Mouse (Mus musculus): ENCODE data around the gene Mxi1. TPM values are rescaled to one million over a fixed set of nuclear protein-coding genes. Genes with fewer than 3 reads are reported as not detected.

The Mxi1 gene
- total RNA-seq, 1 experiment, result 20.1 TPM

GRCm38 (mm10) chr19:53307219-53307618, 3.1 kb upstream of the Mxi1 start:
- no peaks in the 10 kb centered on the region for H3K36me3 ChIP-seq (ENCODE audit: control insufficient read depth, insufficient read depth, low read length, poor library complexity, severe bottlenecking)
- H3K4me1 ChIP-seq (ENCODE audit: control insufficient read depth in 2 of 2, insufficient read depth in 2 of 2, low read length in 2 of 2, poor library complexity in 1 of 2), result peaks cover 3 to 17% of the 10 kb centered on the region in 2 experiments; a peak in 3 of 4 replicates
- no peak for DNase-seq (ENCODE audit: low read depth, low spot score)
- H3K27ac ChIP-seq (ENCODE audit: insufficient read depth, low read depth, low read length, poor library complexity, severe bottlenecking), result no peak overlapping the region
- TF ChIP-seq MAFK (IDR thresholded peaks at IDR 0.05; ENCODE audit: insufficient read depth, low read depth, low read length) (no peak), CHD2 (IDR thresholded peaks at IDR 0.05; ENCODE audit: low read depth, low read length) (no peak), ZC3H11A (IDR thresholded peaks at IDR 0.05; ENCODE audit: borderline replicate concordance, low read depth, low read length) (no peak), ZNF384 (IDR thresholded peaks at IDR 0.05; ENCODE audit: low read depth, low read length) (no peak)
- H3K9ac ChIP-seq (ENCODE audit: insufficient read depth, low read depth, low read length, poor library complexity, severe bottlenecking), result no peak overlapping the region
- in situ Hi-C loops (cut with MboI; ENCODE audit: low sequenced_read_pairs in 2 of 2, unreplicated experiment in 2 of 2), result no loop called here
- no peak overlapping the region for H3K4me3 ChIP-seq (ENCODE audit: insufficient read depth in 1 of 2, low read depth in 1 of 2, low read length in 2 of 2, poor library complexity in 1 of 2, severe bottlenecking in 1 of 2)
- H3K9me3 ChIP-seq (ENCODE audit: control insufficient read depth, insufficient read depth, low read depth, low read length), result no peaks in the 10 kb centered on the region

GRCm38 (mm10) chr19:53309631-53310030, 687 bp upstream of the Mxi1 start:
- no peak overlapping the region for H3K9ac ChIP-seq (ENCODE audit: insufficient read depth, low read depth, low read length, poor library complexity, severe bottlenecking)

GRCm38 (mm10) chr19:53310771-53311523, 629 bp downstream of the Mxi1 start:
- Histone ChIP-seq H3K9ac (ENCODE audit: insufficient read depth, low read depth, low read length, poor library complexity, severe bottlenecking) (peak overlapping the region; percentile 58), H3K36me3 (ENCODE audit: control insufficient read depth, insufficient read depth, low read length, poor library complexity, severe bottlenecking) (no peaks in the 10 kb centered on the region), H3K4me3 (ENCODE audit: insufficient read depth in 1 of 2, low read depth in 1 of 2, low read length in 2 of 2, poor library complexity in 1 of 2, severe bottlenecking in 1 of 2) (peak overlapping the region; percentile 79 to 92), H3K27ac (ENCODE audit: insufficient read depth, low read depth, low read length, poor library complexity, severe bottlenecking) (no peak overlapping the region), H3K4me1 (ENCODE audit: control insufficient read depth in 2 of 2, insufficient read depth in 2 of 2, low read length in 2 of 2, poor library complexity in 1 of 2) (peaks cover 6 to 25% of the 10 kb centered on the region in 2 experiments; a peak in 3 of 4 replicates), H3K9me3 (ENCODE audit: control insufficient read depth, insufficient read depth, low read depth, low read length) (no peaks in the 10 kb centered on the region)
- in situ Hi-C loops (cut with MboI; ENCODE audit: low sequenced_read_pairs in 2 of 2, unreplicated experiment in 2 of 2), result no loop called here
- DNase-seq (ENCODE audit: low read depth, low spot score), result no peak
- no peak for TF ChIP-seq MAFK (IDR thresholded peaks at IDR 0.05; ENCODE audit: insufficient read depth, low read depth, low read length)
- TF ChIP-seq ZNF384 (IDR thresholded peaks at IDR 0.05; ENCODE audit: low read depth, low read length), result 0 out of 2 replicates have a peak, but pooled peaks have one; percentile 48

More at GRCm38 (mm10) chr19:53309631-53310030, 687 bp upstream of the Mxi1 start:
- TF ChIP-seq HCFC1 (IDR thresholded peaks at IDR 0.05; ENCODE audit: borderline replicate concordance, insufficient read depth, low read length) (no peak), CHD2 (IDR thresholded peaks at IDR 0.05; ENCODE audit: low read depth, low read length) (no peak), ZNF384 (IDR thresholded peaks at IDR 0.05; ENCODE audit: low read depth, low read length) (no peak), ZC3H11A (IDR thresholded peaks at IDR 0.05; ENCODE audit: borderline replicate concordance, low read depth, low read length) (no peak), MAFK (IDR thresholded peaks at IDR 0.05; ENCODE audit: insufficient read depth, low read depth, low read length) (no peak)
- no peaks in the 10 kb centered on the region for H3K36me3 ChIP-seq (ENCODE audit: control insufficient read depth, insufficient read depth, low read length, poor library complexity, severe bottlenecking)
- no peak overlapping the region for H3K27ac ChIP-seq (ENCODE audit: insufficient read depth, low read depth, low read length, poor library complexity, severe bottlenecking)
- no peaks in the 10 kb centered on the region for H3K9me3 ChIP-seq (ENCODE audit: control insufficient read depth, insufficient read depth, low read depth, low read length)
- H3K4me1 ChIP-seq (ENCODE audit: control insufficient read depth in 2 of 2, insufficient read depth in 2 of 2, low read length in 2 of 2, poor library complexity in 1 of 2), result peaks cover 5 to 18% of the 10 kb centered on the region in 2 experiments; a peak in 3 of 4 replicates
- in situ Hi-C loops (cut with MboI; ENCODE audit: low sequenced_read_pairs in 2 of 2, unreplicated experiment in 2 of 2), result no loop called here
- no peak overlapping the region for H3K4me3 ChIP-seq (ENCODE audit: insufficient read depth in 1 of 2, low read depth in 1 of 2, low read length in 2 of 2, poor library complexity in 1 of 2, severe bottlenecking in 1 of 2)
- DNase-seq (ENCODE audit: low read depth, low spot score), result no peak

- Histone ChIP-seq H3K27ac (ENCODE audit: insufficient read depth, low read depth, low read length, poor library complexity, severe bottlenecking) (no peak overlapping the region), H3K4me3 (ENCODE audit: insufficient read depth in 1 of 2, low read depth in 1 of 2, low read length in 2 of 2, poor library complexity in 1 of 2, severe bottlenecking in 1 of 2) (peak overlapping the region; percentile 71 to 92), H3K36me3 (ENCODE audit: control insufficient read depth, insufficient read depth, low read length, poor library complexity, severe bottlenecking) (no peaks in the 10 kb centered on the region), H3K4me1 (ENCODE audit: control insufficient read depth in 2 of 2, insufficient read depth in 2 of 2, low read length in 2 of 2, poor library complexity in 1 of 2) (peaks cover 6 to 25% of the 10 kb centered on the region in 2 experiments; a peak in 3 of 4 replicates), H3K9me3 (ENCODE audit: control insufficient read depth, insufficient read depth, low read depth, low read length) (no peaks in the 10 kb centered on the region), H3K9ac (ENCODE audit: insufficient read depth, low read depth, low read length, poor library complexity, severe bottlenecking) (peak overlapping the region; percentile 40)
- DNase-seq (ENCODE audit: low read depth, low spot score), result no peak
- in situ Hi-C loops (cut with MboI; ENCODE audit: low sequenced_read_pairs in 2 of 2, unreplicated experiment in 2 of 2), result no loop called here
- no peak for TF ChIP-seq ZC3H11A (IDR thresholded peaks at IDR 0.05; ENCODE audit: borderline replicate concordance, low read depth, low read length)
- TF ChIP-seq MAFK (IDR thresholded peaks at IDR 0.05; ENCODE audit: insufficient read depth, low read depth, low read length), result no peak
- TF ChIP-seq CHD2 (IDR thresholded peaks at IDR 0.05; ENCODE audit: low read depth, low read length), result no peak
- no peak for TF ChIP-seq HCFC1 (IDR thresholded peaks at IDR 0.05; ENCODE audit: borderline replicate concordance, insufficient read depth, low read length)
- no peak for TF ChIP-seq ZNF384 (IDR thresholded peaks at IDR 0.05; ENCODE audit: low read depth, low read length)
Measured at GRCm38 (mm10) chr19:53311524-53312335, 1.4 kb downstream of the Mxi1 start.

Measured in ES-E14 (cell line).